Mouse (Mus musculus): ENCODE measurements around the gene Cacna2d1.

The Cacna2d1 gene

GRCm38 (mm10) chr5:15934376-15935233 lies at the start of gene Cacna2d1:
Cacna2d1 (plus strand) TSS chr5:15934691.
- DNase-seq = peak; percentile 97

DNA sequence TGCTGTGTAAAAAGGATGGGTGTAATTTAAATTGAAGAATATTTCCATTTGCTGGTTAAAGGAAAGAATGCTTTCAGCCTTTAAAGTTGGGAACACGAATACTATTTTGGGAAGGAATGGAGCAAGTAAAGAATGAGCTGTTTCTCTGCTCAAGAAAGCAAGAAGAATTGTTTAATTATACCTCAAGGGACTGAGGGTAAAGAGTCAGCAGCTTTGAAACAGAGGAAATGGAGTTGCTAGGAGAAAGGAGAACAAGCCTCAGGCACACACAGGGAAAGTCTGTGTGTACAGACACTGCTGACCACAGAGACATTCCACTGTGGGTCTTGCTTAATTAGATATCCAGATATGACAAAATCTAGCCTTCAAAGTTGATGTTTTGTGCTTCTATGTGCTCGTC lies 39.4 kb upstream of the Cacna2d1 start:
- DNase-seq = no peak

- DNase-seq = no peak
These were observed 37.8 kb upstream of the Cacna2d1 start for GRCm38 (mm10) chr5:15896706-15897105.

DNA sequence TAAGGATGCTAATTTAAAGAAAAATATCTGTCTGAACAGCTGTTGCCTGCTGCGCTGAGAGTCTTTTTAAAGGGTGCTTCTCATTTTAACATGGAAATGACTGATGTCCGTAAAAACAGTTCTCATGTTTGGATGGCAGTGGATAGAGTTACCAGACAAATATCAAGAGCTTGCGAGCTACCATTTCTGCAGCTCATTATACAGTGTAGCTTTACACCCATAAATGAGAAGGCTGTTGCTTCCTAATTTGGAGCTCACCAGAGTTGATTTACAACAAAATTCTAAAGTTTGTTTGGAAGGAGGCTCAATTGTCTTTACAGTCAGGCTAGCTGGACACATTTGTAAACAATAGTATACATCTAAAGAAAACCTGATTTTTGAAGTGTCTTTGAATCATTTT lies 28.0 kb upstream of the Cacna2d1 start:
- no peak for DNase-seq

GRCm38 (mm10) chr5:15914931-15915330 lies 19.6 kb upstream of the Cacna2d1 start:
- no peak for DNase-seq

GRCm38 (mm10) chr5:15928506-15928905 lies 6.0 kb upstream of the Cacna2d1 start:
- DNase-seq = no peak

DNA sequence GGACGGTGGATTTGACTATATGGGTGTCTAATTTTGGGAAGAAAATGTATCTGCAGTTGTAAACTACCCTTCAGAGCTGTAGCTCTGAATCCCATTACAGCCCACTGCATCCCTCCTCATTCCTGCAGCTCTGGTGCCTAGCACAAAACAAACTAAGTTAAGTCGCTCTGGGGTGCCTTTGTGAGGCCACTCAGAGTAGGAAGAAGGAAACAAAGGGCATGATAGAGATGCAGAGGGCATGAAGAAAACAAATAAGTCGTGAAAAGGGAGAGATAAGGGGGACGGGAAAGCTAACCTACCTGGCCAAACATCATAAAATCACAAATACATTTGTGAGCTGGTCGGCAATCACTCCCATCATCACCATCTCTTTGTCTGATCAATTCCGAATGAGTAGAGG lies 1.5 kb upstream of the Cacna2d1 start:
- DNase-seq = no peak

DNA sequence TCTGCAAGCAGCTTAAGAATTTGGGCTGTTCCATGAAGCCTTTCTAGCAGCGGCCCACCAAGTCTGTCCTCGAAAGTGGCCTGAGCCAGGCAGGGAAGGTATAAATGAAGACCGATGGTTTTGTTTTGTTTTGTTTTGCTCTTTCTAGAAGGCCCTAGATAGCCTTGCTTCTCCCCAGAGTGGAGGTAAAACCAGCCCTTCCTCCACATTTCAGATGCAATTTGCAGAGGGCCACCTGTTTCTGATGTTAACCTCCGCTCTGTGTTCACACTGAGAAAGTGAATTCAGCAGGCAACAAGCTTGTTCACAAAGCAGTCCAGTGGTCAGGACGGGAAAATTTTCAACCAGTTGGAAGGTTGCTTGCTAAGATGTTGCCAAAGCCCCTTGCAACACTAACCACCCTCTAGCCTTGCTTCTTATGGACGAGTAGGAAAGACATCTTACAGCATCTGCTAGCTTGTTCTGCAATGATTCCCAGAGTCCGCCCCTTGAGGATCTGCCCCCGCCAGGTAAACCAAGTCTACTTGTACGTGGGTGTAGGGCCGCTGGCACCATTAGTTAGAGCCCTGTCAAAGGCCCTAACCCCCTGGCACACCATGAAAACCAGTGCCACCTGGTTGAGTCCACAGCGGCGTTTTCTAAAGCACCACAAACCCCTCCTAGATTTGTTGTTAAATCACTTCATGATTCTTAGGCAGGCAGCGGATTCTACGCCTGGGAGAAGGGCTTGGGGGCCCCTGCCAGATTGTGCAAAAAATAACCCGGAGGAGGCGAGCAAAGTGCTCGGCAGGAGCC lies 713 bp upstream of the Cacna2d1 start:
- DNase-seq = no peak

- DNase-seq = peak; percentile 88
These were observed 790 bp downstream of the Cacna2d1 start for GRCm38 (mm10) chr5:15935234-15935728.

DNA sequence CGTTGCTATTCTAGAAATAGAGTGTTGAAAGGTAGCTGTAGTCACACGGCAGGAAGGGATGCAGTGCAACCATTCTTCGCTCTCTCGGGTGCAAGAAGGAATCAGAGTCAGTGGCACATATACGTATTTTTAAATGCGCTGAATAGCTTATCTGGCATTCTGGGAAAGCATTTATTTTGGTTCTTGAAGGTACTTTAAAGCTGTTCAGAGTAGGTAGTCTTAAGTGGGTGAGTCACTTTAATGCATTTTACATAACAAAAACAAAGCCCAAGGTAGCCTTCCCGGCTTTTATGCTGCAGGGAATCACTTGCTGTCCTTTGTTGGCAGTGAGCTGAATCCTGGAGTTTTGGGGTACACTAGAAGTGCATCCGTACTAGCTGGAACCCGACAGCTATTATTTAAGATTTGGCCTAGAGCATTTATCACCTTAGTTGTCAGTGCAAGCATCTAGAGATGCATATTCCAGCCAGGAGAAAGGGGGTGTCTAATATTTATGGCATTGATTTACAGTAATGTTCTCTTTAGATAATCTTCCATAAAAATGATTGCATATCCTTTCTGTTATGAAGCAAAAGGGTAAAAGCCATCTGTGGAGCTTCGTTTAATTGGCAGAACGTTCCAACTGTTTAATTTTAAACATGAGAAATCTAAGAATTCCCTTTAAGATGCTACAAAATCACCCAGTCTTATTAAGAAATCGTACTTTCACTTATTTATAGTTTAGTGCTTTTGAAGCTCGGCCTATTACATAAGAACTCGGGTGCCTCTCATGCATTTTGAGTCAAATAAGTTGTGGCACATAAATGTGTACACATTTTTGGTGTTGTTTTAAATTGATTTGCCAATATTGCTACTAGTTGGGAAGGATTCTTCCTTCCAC lies 1.6 kb downstream of the Cacna2d1 start:
- DNase-seq = no peak

DNA sequence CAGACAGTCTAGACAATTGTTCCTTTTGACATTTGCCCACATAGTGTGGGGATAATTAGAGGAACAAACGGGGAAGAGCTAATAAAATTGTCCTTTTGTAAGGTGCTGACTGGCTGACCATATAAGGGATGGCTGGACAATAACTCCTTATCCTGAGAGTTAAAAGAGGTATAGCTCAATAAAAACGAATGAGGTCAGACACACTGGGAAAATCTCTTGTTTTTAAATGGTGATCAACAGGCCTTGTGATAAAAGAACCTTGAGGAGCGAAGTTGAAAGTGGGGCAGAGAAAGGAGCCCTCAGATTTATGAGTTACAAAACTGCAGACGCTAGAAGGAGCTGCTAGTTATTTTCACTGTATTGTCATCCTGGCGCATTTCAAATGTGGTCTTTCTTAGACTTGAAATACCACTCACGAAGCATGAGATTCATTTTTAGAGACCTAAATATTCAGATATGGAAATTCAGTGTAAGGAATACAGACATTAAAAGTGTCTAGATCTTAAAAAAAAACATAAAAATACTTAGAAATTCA lies 6.8 kb downstream of the Cacna2d1 start:
- DNase-seq = no peak

DNA sequence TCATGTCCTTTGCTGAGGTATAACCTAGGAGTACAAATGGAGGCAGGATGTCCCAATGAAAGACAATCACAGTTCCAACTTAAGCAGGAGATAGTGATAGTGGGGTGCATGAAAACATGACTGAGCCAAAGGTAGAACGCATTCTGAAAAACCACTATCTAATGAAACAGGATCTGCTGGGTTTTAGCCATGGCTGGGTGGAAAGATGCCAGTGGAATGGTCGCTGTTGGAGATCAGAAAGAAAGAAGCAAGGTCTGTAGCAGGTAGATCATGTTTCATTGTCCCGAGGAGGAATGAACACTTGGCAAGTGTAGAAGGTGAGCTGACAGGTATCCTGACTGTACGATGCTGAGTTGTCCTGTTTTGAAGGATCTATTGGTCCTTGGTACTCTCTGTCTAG lies 7.6 kb downstream of the Cacna2d1 start:
- no peak for DNase-seq

GRCm38 (mm10) chr5:15948290-15949037 lies 14.0 kb downstream of the Cacna2d1 start:
- DNase-seq = no peak

DNA sequence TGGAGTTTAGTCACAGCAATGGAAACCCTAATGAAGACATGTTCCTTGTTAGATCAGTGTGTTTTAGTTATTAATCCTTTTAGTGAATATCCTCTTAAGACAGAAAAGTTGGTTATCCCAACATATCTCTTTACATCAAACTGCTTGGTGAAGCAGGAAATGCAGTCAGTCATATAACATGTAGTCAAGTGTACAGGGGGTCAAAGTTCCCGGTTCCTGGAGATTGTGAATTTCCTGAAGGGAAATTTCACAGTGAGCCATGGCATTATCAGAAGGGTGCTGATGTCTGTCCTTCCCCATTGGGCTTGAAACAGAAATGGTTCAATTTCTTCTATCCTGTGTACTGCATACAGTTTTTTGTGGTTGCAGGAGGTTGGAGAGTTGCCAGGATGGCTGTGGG lies 25.3 kb downstream of the Cacna2d1 start:
- no peak for DNase-seq

DNA sequence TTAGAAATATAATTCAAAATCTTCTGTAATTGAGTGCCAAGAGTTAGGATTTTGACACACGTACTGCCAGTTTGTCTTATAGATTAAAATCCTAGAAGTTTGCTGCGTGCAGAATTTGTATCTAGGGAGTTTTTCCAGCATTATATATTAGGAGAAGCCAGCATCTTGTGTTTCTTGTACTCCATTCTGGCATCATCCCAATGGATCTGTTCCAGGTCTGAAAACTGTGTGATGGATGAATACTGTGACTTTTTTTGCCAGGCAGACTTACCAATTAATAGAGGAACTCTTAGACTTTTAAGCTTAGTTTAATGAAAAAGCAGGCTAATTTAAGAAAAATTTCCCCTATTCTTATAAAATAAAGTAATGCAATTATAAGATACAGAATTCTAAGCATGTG lies 27.4 kb downstream of the Cacna2d1 start:
- DNase-seq = no peak

- peak; percentile 93 for DNase-seq
These were observed 32.4 kb downstream of the Cacna2d1 start for GRCm38 (mm10) chr5:15966888-15967287.

GRCm38 (mm10) chr5:15971821-15972220 lies 37.3 kb downstream of the Cacna2d1 start:
- peak; percentile 89 for DNase-seq

DNA sequence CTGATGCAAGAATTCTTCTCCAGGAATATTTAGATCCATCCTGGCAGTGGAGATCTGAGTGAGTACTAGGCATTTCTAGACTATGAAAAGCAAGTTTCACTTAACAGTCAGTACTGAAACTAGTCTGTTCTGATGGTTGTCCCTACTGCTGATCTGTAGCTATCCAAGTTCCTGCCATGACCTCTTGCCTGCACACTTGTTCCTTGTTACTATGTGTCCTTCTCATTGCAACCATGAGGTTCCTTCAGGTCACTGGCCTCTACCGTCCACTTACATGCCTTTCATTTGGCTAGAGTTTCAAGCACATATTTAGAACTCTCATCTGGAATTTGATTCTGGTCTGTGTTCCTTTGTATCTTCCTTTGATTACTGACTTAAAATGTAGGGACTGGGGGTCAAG lies 37.9 kb downstream of the Cacna2d1 start:
- DNase-seq = peak; percentile 87

- DNase-seq = peak; percentile 43
These were observed 40.2 kb downstream of the Cacna2d1 start for GRCm38 (mm10) chr5:15974652-15975051.

- peak; percentile 36 for DNase-seq
These were observed 44.7 kb downstream of the Cacna2d1 start for GRCm38 (mm10) chr5:15979225-15979624.

DNA sequence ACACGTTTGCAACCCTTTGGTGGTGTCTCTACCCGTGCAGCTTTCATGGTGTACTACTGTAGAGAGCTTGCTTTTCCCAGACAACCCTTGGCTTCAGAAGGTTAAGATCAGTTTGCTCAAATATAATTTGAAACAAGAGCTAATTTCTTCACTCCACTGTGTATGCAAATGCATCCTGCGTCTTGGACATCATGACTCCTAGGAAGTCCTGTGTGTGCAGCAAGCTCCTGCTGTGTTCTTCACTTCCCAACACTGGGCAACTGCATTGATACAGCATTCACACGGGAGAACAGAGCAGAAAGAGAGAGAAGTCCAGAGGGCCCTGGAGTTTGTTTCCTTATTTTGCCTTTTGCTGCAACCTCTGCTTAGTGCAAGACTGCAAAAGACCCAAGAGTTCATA lies 48.1 kb downstream of the Cacna2d1 start:
- DNase-seq = no peak

DNA sequence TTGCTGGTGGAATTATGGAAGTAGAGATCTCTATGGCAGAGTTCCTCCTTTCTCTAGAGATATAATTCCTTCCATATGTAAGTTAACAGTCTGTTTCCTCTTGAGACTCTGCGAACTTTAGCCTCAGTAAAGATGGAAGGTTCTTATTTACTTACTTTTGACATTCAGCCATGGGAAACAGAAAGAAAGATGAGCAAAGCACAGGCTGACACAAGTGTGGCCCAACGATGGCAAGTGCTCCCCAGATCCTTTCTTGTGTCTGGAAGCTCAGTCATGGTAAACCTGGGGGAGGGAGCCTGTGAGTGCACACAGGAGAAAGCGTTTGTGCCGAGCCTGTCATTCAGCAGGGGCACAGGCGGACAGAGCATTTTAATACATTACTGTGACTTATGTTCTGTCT lies 48.9 kb downstream of the Cacna2d1 start:
- no peak for DNase-seq

Measured in heart, adult 11 months (tissue).